Mouse (Mus musculus) neural tube, postnatal 0 days (tissue): Measurements from ENCODE around the gene Peli1. TPM values are rescaled to one million over a fixed set of nuclear protein-coding genes. Genes with fewer than 3 reads are reported as not detected.

Experiments
- polyA plus RNA-seq: library from polyadenylated mRNA; unstranded; fragments of >200 nt; fragmentation: Nextera tagmentation; extraction: Ambion mirVana; gene quantifications from 2 replicates; pipeline ENCODE4 v1.2.1, GENCODE M21; 2015

The Peli1 gene
- 45.7 and 50.4 TPM in 2 replicates for polyA plus RNA-seq

GRCm38 (mm10) chr11:21091067-21091427 lies at the start of gene Peli1:
Gene Peli1, plus strand, starts transcription at chr11:21091291.

Other genes with a start within 250 kb of the Peli1 start
- gene Vps54, start 148.0 kb downstream of the Peli1 start, polyA plus RNA-seq: 8.1 and 8.8 TPM in 2 replicates